Mouse (Mus musculus) hindbrain, embryonic 15.5 days (tissue): Measurements from ENCODE around the gene Hat1. TPM values are rescaled to one million over a fixed set of nuclear protein-coding genes. Genes with fewer than 3 reads are reported as not detected.
A peak's percentile ranks its signal among the peaks of the same experiment; 100 is the strongest.
"Not testable (repeated sequence)": the region's sequence is repeated elsewhere in the genome, so short reads cannot be mapped to it uniquely, and the experiment has no call there.

ENCODE experiments used
- ATAC-seq: fragments of 200-750 bp; cut with Nextera tagmentation; 2 replicates; pipeline ENCODE4 v1.8.0; 2017; ENCODE audit warnings: low read depth, moderate number of reproducible peaks, moderate TSS enrichment; ENCODE audit not compliant: low FRiP score
- H3K27ac ChIP-seq: fragments of 300-500 bp; sonication (generic); replicated peaks from 2 replicates; pipeline ENCODE4 v1.5.1; 2015; ENCODE audit warnings: mild to moderate bottlenecking, inconsistent platforms
- H3K27me3 ChIP-seq: fragments of 300-500 bp; sonication (generic); 2 replicates; pipeline ENCODE4 v1.6.1; 2015; ENCODE audit warnings: control low read depth, inconsistent platforms
- H3K36me3 ChIP-seq: fragments of 300-500 bp; sonication (generic); 2 replicates; pipeline ENCODE4 v1.6.1; 2015; ENCODE audit warnings: control low read depth, inconsistent platforms
- H3K4me1 ChIP-seq: fragments of 300-500 bp; sonication (generic); replicated peaks from 2 replicates; pipeline ENCODE4 v1.6.1; 2015; ENCODE audit warnings: control low read depth, inconsistent platforms
- H3K4me2 ChIP-seq: fragments of 300-500 bp; sonication (generic); 2 replicates; pipeline ENCODE4 v1.6.1; 2015; ENCODE audit warnings: moderate library complexity, mild to moderate bottlenecking, inconsistent platforms
- H3K4me3 ChIP-seq: fragments of 300-500 bp; sonication (generic); 2 replicates; pipeline ENCODE4 v1.5.1; 2015; ENCODE audit warnings: mild to moderate bottlenecking, inconsistent platforms
- H3K9ac ChIP-seq: fragments of 300-500 bp; sonication (generic); 2 replicates; pipeline ENCODE4 v1.6.1; 2015; ENCODE audit warnings: inconsistent platforms
- H3K9me3 ChIP-seq: fragments of 300-500 bp; sonication (generic); 2 replicates; pipeline ENCODE4 v1.6.1; 2016; ENCODE audit warnings: control low read depth, inconsistent platforms
- WGBS: fragments of 180-500 bp; shearing (Covaris S2); methylation state at CpG from one replicate; pipeline ENCODE4 v1.1.7; 2015; 5-methylcytosine and 5-hydroxymethylcytosine counted together
- polyA plus RNA-seq: library from polyadenylated mRNA; unstranded; fragments of >200 nt; fragmentation: Nextera tagmentation; extraction: Ambion mirVana; gene quantifications from 2 replicates; pipeline ENCODE4 v1.2.1, GENCODE M21; 2015

Gene Hat1
- polyA plus RNA-seq, 1 experiment from 2014 or later = 52.9 TPM

- Histone ChIP-seq H3K4me3 (no peak overlapping the region), H3K9me3 (no peaks in the 10 kb centered on the region), H3K27me3 (no peaks in the 10 kb centered on the region), H3K27ac (no peak overlapping the region), H3K4me1 (no peaks in the 10 kb centered on the region), H3K4me2 (no peak overlapping the region), H3K36me3 (peaks cover 21% of the 10 kb centered on the region), H3K9ac (no peak overlapping the region)
- WGBS = 92% methylated on average over 5 of the region's 5 CpGs
- ATAC-seq = no peak
Measured at GRCm38 (mm10) chr2:71358347-71358746, 30.4 kb upstream of the Hat1 start.

GRCm38 (mm10) chr2:71360192-71360591 is 28.6 kb upstream of the Hat1 start:
- Histone ChIP-seq H3K27ac (no peak overlapping the region), H3K4me3 (no peak overlapping the region), H3K9me3 (no peaks in the 10 kb centered on the region), H3K9ac (no peak overlapping the region), H3K4me2 (no peak overlapping the region), H3K4me1 (peaks cover 7% of the 10 kb centered on the region), H3K36me3 (peaks cover 21% of the 10 kb centered on the region), H3K27me3 (no peaks in the 10 kb centered on the region)
- 83% methylated on average over 1 of the region's 1 CpGs for WGBS
- ATAC-seq = no peak

- peak overlapping the region; percentile 80 for H3K4me3 ChIP-seq
- peak overlapping the region; percentile 66 for H3K4me2 ChIP-seq
- no peaks in the 10 kb centered on the region; the same call in 1 of the 2 replicates for H3K36me3 ChIP-seq
- H3K9me3 ChIP-seq = no peaks in the 10 kb centered on the region
- 21% methylated on average over 9 of the region's 9 CpGs for WGBS
- peak overlapping the region; percentile 92 for H3K27ac ChIP-seq
- ATAC-seq = no peak; the same call in 1 of the 2 replicates
- peaks cover 29% of the 10 kb centered on the region for H3K4me1 ChIP-seq
- peak overlapping the region; percentile 87 for H3K9ac ChIP-seq
- no peaks in the 10 kb centered on the region for H3K27me3 ChIP-seq
Measured at GRCm38 (mm10) chr2:71366618-71367124, 22.1 kb upstream of the Hat1 start.

- H3K27me3 ChIP-seq = no peaks in the 10 kb centered on the region
- no peaks in the 10 kb centered on the region for H3K9me3 ChIP-seq
- peaks cover 29% of the 10 kb centered on the region for H3K4me1 ChIP-seq
- H3K4me3 ChIP-seq = peak within 1 kb of the TSS; percentile 80
- H3K27ac ChIP-seq = peak within 1 kb of the TSS; percentile 92
- H3K4me2 ChIP-seq = peak within 1 kb of the TSS; percentile 66
- ATAC-seq = peak; percentile 95
- under 1% methylated on average over 57 of the region's 57 CpGs for WGBS
- no peaks in the 10 kb centered on the region for H3K36me3 ChIP-seq
- peak within 1 kb of the TSS; percentile 87 for H3K9ac ChIP-seq
Measured at GRCm38 (mm10) chr2:71367125-71367880, 21.5 kb upstream of the Hat1 start, which contains the start of gene Slc25a12. Slc25a12 (minus strand) TSS chr2:71367749.

GRCm38 (mm10) chr2:71368086-71368485 is 20.7 kb upstream of the Hat1 start:
- Histone ChIP-seq H3K4me2 (peak overlapping the region; percentile 66), H3K9ac (no peak overlapping the region), H3K36me3 (no peaks in the 10 kb centered on the region), H3K4me1 (peaks cover 29% of the 10 kb centered on the region), H3K27ac (no peak overlapping the region), H3K4me3 (peak overlapping the region; percentile 80), H3K27me3 (no peaks in the 10 kb centered on the region), H3K9me3 (no peaks in the 10 kb centered on the region)
- 30% methylated on average over 8 of the region's 8 CpGs for WGBS
- ATAC-seq = no peak

GRCm38 (mm10) chr2:71371790-71372189 is 17.0 kb upstream of the Hat1 start:
- ATAC-seq = no peak
- Histone ChIP-seq H3K4me2 (no peak overlapping the region), H3K4me1 (peaks cover 7% of the 10 kb centered on the region), H3K27ac (no peak overlapping the region), H3K27me3 (no peaks in the 10 kb centered on the region), H3K9me3 (no peaks in the 10 kb centered on the region), H3K4me3 (no peak overlapping the region), H3K36me3 (no peaks in the 10 kb centered on the region), H3K9ac (no peak overlapping the region)
- WGBS = 81% methylated on average over 5 of the region's 5 CpGs

GRCm38 (mm10) chr2:71372261-71372660 is 16.5 kb upstream of the Hat1 start:
- ATAC-seq = not testable (repeated sequence)
- WGBS = 90% methylated on average over 4 of the region's 4 CpGs

GRCm38 (mm10) chr2:71374275-71375155 is 14.2 kb upstream of the Hat1 start:
- Histone ChIP-seq H3K27me3 (no peaks in the 10 kb centered on the region), H3K36me3 (no peaks in the 10 kb centered on the region), H3K4me1 (no peaks in the 10 kb centered on the region), H3K9me3 (no peaks in the 10 kb centered on the region), H3K9ac (no peak overlapping the region), H3K4me3 (no peak overlapping the region), H3K4me2 (no peak overlapping the region), H3K27ac (no peak overlapping the region)
- no peak for ATAC-seq
- WGBS = 80% methylated on average over 8 of the region's 8 CpGs

More at GRCm38 (mm10) chr2:71372261-71372660, 16.5 kb upstream of the Hat1 start:
- H3K27ac ChIP-seq, H3K4me1 ChIP-seq, H3K36me3 ChIP-seq, H3K9me3 ChIP-seq, H3K27me3 ChIP-seq, H3K4me2 ChIP-seq, H3K9ac ChIP-seq, H3K4me3 ChIP-seq: not testable (repeated sequence)

GRCm38 (mm10) chr2:71376433-71376906 is 12.3 kb upstream of the Hat1 start:
- no peaks in the 10 kb centered on the region for H3K27me3 ChIP-seq
- 50% methylated on average over 11 of the region's 11 CpGs for WGBS
- no peak overlapping the region for H3K9ac ChIP-seq
- H3K4me2 ChIP-seq = peak overlapping the region; percentile 17
- no peaks in the 10 kb centered on the region for H3K36me3 ChIP-seq
- ATAC-seq = no peak
- H3K9me3 ChIP-seq = no peaks in the 10 kb centered on the region
- H3K4me3 ChIP-seq = no peak overlapping the region
- no peaks in the 10 kb centered on the region for H3K4me1 ChIP-seq
- no peak overlapping the region for H3K27ac ChIP-seq

- no peak overlapping the region for H3K9ac ChIP-seq
- no peaks in the 10 kb centered on the region for H3K36me3 ChIP-seq
- no peaks in the 10 kb centered on the region for H3K9me3 ChIP-seq
- no peak overlapping the region for H3K4me3 ChIP-seq
- H3K27ac ChIP-seq = no peak overlapping the region
- no peaks in the 10 kb centered on the region for H3K4me1 ChIP-seq
- H3K4me2 ChIP-seq = no peak overlapping the region
- WGBS = 88% methylated on average over 5 of the region's 5 CpGs
- ATAC-seq = no peak
- no peaks in the 10 kb centered on the region for H3K27me3 ChIP-seq
Measured at GRCm38 (mm10) chr2:71377426-71377825, 11.3 kb upstream of the Hat1 start.

- no peak overlapping the region for H3K4me3 ChIP-seq
- WGBS = 83% methylated on average over 4 of the region's 4 CpGs
- no peak overlapping the region for H3K27ac ChIP-seq
- H3K27me3 ChIP-seq = no peaks in the 10 kb centered on the region
- H3K36me3 ChIP-seq = no peaks in the 10 kb centered on the region
- no peak overlapping the region for H3K4me2 ChIP-seq
- no peaks in the 10 kb centered on the region for H3K4me1 ChIP-seq
- H3K9me3 ChIP-seq = no peaks in the 10 kb centered on the region
- no peak for ATAC-seq
- H3K9ac ChIP-seq = no peak overlapping the region
Measured at GRCm38 (mm10) chr2:71381962-71382361, 6.8 kb upstream of the Hat1 start.

GRCm38 (mm10) chr2:71383890-71384289 is 4.9 kb upstream of the Hat1 start:
- ATAC-seq = no peak
- no peaks in the 10 kb centered on the region for H3K9me3 ChIP-seq
- 47% methylated on average over 11 of the region's 11 CpGs for WGBS
- H3K4me3 ChIP-seq = no peak overlapping the region
- no peak overlapping the region for H3K27ac ChIP-seq
- H3K27me3 ChIP-seq = no peaks in the 10 kb centered on the region
- peaks cover 4% of the 10 kb centered on the region for H3K4me1 ChIP-seq
- no peaks in the 10 kb centered on the region for H3K36me3 ChIP-seq
- H3K4me2 ChIP-seq = no peak overlapping the region
- H3K9ac ChIP-seq = no peak overlapping the region
